Mouse (Mus musculus): Measurements from ENCODE around the gene Chchd3.

The Chchd3 gene

GRCm38 (mm10) chr6:32801776-32802175 lies 258.3 kb downstream of the Chchd3 start:
- DNase-seq (ENCODE audit: low spot score in 2 of 2) = no peak

- no peak for DNase-seq (ENCODE audit: low spot score in 2 of 2)
Observed at GRCm38 (mm10) chr6:32797525-32797924, 262.5 kb downstream of the Chchd3 start.

GRCm38 (mm10) chr6:32795653-32796500 lies 264.2 kb downstream of the Chchd3 start:
- DNase-seq (ENCODE audit: low spot score in 2 of 2) = no peak

GRCm38 (mm10) chr6:32793575-32793974 lies 266.5 kb downstream of the Chchd3 start:
- no peak for DNase-seq (ENCODE audit: low spot score in 2 of 2)

- DNase-seq (ENCODE audit: low spot score in 2 of 2) = no peak
Observed at GRCm38 (mm10) chr6:32793163-32793562, 266.9 kb downstream of the Chchd3 start.

- DNase-seq (ENCODE audit: low spot score in 2 of 2) = no peak
Observed at GRCm38 (mm10) chr6:32790487-32790886, 269.6 kb downstream of the Chchd3 start.

- no peak for DNase-seq (ENCODE audit: low spot score in 2 of 2)
Observed at GRCm38 (mm10) chr6:32787399-32787798, 272.7 kb downstream of the Chchd3 start.

GRCm38 (mm10) chr6:32786196-32786595 lies 273.9 kb downstream of the Chchd3 start:
- no peak for DNase-seq (ENCODE audit: low spot score in 2 of 2)

GRCm38 (mm10) chr6:32783102-32783501 lies 277.0 kb downstream of the Chchd3 start:
- no peak for DNase-seq (ENCODE audit: low spot score in 2 of 2)

- peak in 1 of 2 experiments; percentile 1 for DNase-seq (ENCODE audit: low spot score in 2 of 2)
Observed at GRCm38 (mm10) chr6:32780602-32781001, 279.5 kb downstream of the Chchd3 start.

- no peak for DNase-seq (ENCODE audit: low spot score in 2 of 2)
Observed at GRCm38 (mm10) chr6:32776384-32776783, 283.7 kb downstream of the Chchd3 start.

GRCm38 (mm10) chr6:32754524-32754923 lies 305.5 kb downstream of the Chchd3 start:
- DNase-seq (ENCODE audit: low spot score in 2 of 2) = no peak

- no peak for DNase-seq (ENCODE audit: low spot score in 2 of 2)
Observed at GRCm38 (mm10) chr6:32749821-32750220, 310.2 kb downstream of the Chchd3 start.

- DNase-seq (ENCODE audit: low spot score in 2 of 2) = no peak
Observed at GRCm38 (mm10) chr6:32748777-32749176, 311.3 kb downstream of the Chchd3 start.

- no peak for DNase-seq (ENCODE audit: low spot score in 2 of 2)
Observed at GRCm38 (mm10) chr6:32747333-32747732, 312.7 kb downstream of the Chchd3 start.

Data from spleen, postnatal 36 days (tissue).